Comparison of ENCODE assay signal across 29 mouse cellular contexts in genomic region chr3:50660566-50660965, GRCm38 (mm10).
"Had no signal": no experiment of that assay in that cellular context is flagged by ENCODE, and none has a peak within 500 bp of the region (broad histone marks: within the 10 kb centered on the region; RNA-seq: fewer than 3 reads in every experiment).

No protein-coding gene starts in this region.

- H3K9me3 ChIP-seq: heart, embryonic 12.5 days; heart, embryonic 13.5 days; heart, embryonic 15.5 days; hindbrain, embryonic 10.5 days; hindbrain, embryonic 12.5 days; hindbrain, embryonic 13.5 days; hindbrain, embryonic 15.5 days; intestine, embryonic 15.5 days; kidney, embryonic 15.5 days had no signal

- H3K27ac ChIP-seq: heart, embryonic 13.5 days; heart, embryonic 15.5 days; hindbrain, embryonic 10.5 days; hindbrain, embryonic 12.5 days; hindbrain, embryonic 13.5 days; hindbrain, embryonic 14.5 days; hindbrain, embryonic 15.5 days; hindbrain, postnatal 0 days; intestine, embryonic 15.5 days; kidney, embryonic 15.5 days; kidney, postnatal 0 days; layer of hippocampus, adult 2 months had no signal

- DNase-seq: heart, postnatal 10 days; heart, postnatal 14 days; heart, postnatal 36 days; heart, postnatal 4 days; kidney, adult 11 months; kidney, adult 18-20 months; kidney, adult 2 months; kidney, adult 8-10 months; kidney, adult 9 months; kidney, postnatal 10 days; kidney, postnatal 14 days; kidney, postnatal 25 days; kidney, postnatal 36 days; kidney, postnatal 4 days; layer of hippocampus, adult 9-11 months; layer of hippocampus, postnatal 36 days had no signal

- H3K4me1 ChIP-seq: hindbrain, embryonic 10.5 days; hindbrain, embryonic 12.5 days; hindbrain, embryonic 13.5 days; intestine, embryonic 15.5 days; kidney, embryonic 15.5 days had no signal

- H3K4me3 ChIP-seq: heart, embryonic 12.5 days; heart, embryonic 13.5 days; heart, embryonic 15.5 days; hindbrain, embryonic 10.5 days; hindbrain, embryonic 12.5 days; hindbrain, embryonic 13.5 days; hindbrain, embryonic 15.5 days; intestine, embryonic 15.5 days; kidney, embryonic 15.5 days; layer of hippocampus, adult 2 months had no signal

- H3K36me3 ChIP-seq: heart, embryonic 12.5 days; heart, embryonic 13.5 days; heart, embryonic 15.5 days; hindbrain, embryonic 10.5 days; hindbrain, embryonic 12.5 days; hindbrain, embryonic 13.5 days; hindbrain, embryonic 15.5 days; intestine, embryonic 15.5 days; kidney, embryonic 15.5 days had no signal

- H3K27me3 ChIP-seq: heart, embryonic 12.5 days; heart, embryonic 13.5 days; heart, embryonic 15.5 days; hindbrain, embryonic 12.5 days; hindbrain, embryonic 13.5 days; hindbrain, embryonic 15.5 days; intestine, embryonic 15.5 days; kidney, embryonic 15.5 days had no signal
